Mouse (Mus musculus): ENCODE measurements around the gene Stxbp6.

GRCm38 (mm10) chr12:45080036-45080752 lies 5.7 kb upstream of the Stxbp6 start:
- TF ChIP-seq GATA1 (IDR thresholded peaks at IDR 0.05; ENCODE audit: low read length) = no peak
- TF ChIP-seq TAL1 (IDR thresholded peaks at IDR 0.05; ENCODE audit: low read length) = no peak

Data from erythroblast, embryonic 14.5 days (primary cell).